Mouse (Mus musculus) frontal cortex, postnatal 10 days (tissue): ENCODE measurements around the gene Erbb2.
"Not testable (repeated sequence)": the region's sequence is repeated elsewhere in the genome, so short reads cannot be mapped to it uniquely, and the experiment has no call there.

Experiments used
- DNase-seq, 2 experiments: peaks; one replicate each; pipeline ENCODE4 v3.0.0; 2022; ENCODE audit warnings: low spot score in 2 of 2, mixed read lengths in 1 of 2

The Erbb2 gene

GRCm38 (mm10) chr11:98412273-98412796 lies at the start of gene Erbb2:
Gene Erbb2, plus strand, starts transcription at chr11:98412470.
- DNase-seq = peak in 1 of 2 experiments; percentile 38

GRCm38 (mm10) chr11:98363817-98364216 lies 48.5 kb upstream of the Erbb2 start:
- DNase-seq = no peak

- DNase-seq = no peak
These were observed 47.9 kb upstream of the Erbb2 start for GRCm38 (mm10) chr11:98364410-98364809.

GRCm38 (mm10) chr11:98366290-98366689 lies 46.0 kb upstream of the Erbb2 start:
- no peak for DNase-seq

- DNase-seq = peak in 1 of 2 experiments; percentile 61
These were observed 45.0 kb upstream of the Erbb2 start for GRCm38 (mm10) chr11:98367171-98367862.

GRCm38 (mm10) chr11:98367863-98368186 lies 44.4 kb upstream of the Erbb2 start:
- no peak for DNase-seq

GRCm38 (mm10) chr11:98369337-98369736 lies 42.9 kb upstream of the Erbb2 start:
- DNase-seq = no peak

- no peak for DNase-seq
These were observed 41.7 kb upstream of the Erbb2 start for GRCm38 (mm10) chr11:98370588-98370987.

GRCm38 (mm10) chr11:98371556-98372240 lies 40.6 kb upstream of the Erbb2 start:
- no peak for DNase-seq

GRCm38 (mm10) chr11:98372406-98372805 lies 39.9 kb upstream of the Erbb2 start:
- DNase-seq = no peak

GRCm38 (mm10) chr11:98373244-98373643 lies 39.0 kb upstream of the Erbb2 start:
- DNase-seq = no peak

GRCm38 (mm10) chr11:98374266-98374665 lies 38.0 kb upstream of the Erbb2 start:
- DNase-seq = no peak

GRCm38 (mm10) chr11:98376756-98377155 lies 35.5 kb upstream of the Erbb2 start:
- no peak for DNase-seq

GRCm38 (mm10) chr11:98377787-98378186 lies 34.5 kb upstream of the Erbb2 start:
- no peak for DNase-seq

GRCm38 (mm10) chr11:98379379-98379778 lies 32.9 kb upstream of the Erbb2 start:
- DNase-seq = no peak

- no peak for DNase-seq
These were observed 32.2 kb upstream of the Erbb2 start for GRCm38 (mm10) chr11:98380106-98380505.

GRCm38 (mm10) chr11:98381651-98382050 lies 30.6 kb upstream of the Erbb2 start:
- no peak for DNase-seq

- not testable (repeated sequence) for DNase-seq
These were observed 29.9 kb upstream of the Erbb2 start for GRCm38 (mm10) chr11:98382405-98382804.

GRCm38 (mm10) chr11:98383261-98384030 lies 28.8 kb upstream of the Erbb2 start, which contains the start of gene Tcap:
Gene Tcap, plus strand, starts transcription at chr11:98383811.
- DNase-seq = no peak

- no peak for DNase-seq
These were observed 28.1 kb upstream of the Erbb2 start for GRCm38 (mm10) chr11:98384216-98384615.

GRCm38 (mm10) chr11:98384721-98385637 lies 27.3 kb upstream of the Erbb2 start:
- DNase-seq = no peak
